Mouse (Mus musculus) testis, adult 2 months (tissue): ENCODE results near the gene Pcx.
A peak's percentile ranks its signal among the peaks of the same experiment; 100 is the strongest.

Experiments used
- CTCF ChIP-seq: fragments of 200-500 bp; IDR thresholded peaks from 2 replicates; pipeline ENCODE4 v1.5.1; 2012; ENCODE audit warnings: low read depth, mild to moderate bottlenecking, inconsistent platforms, low read length, moderate library complexity; ENCODE audit not compliant: control insufficient read depth, insufficient read depth, insufficient replicate concordance
- POLR2A ChIP-seq: fragments of 200-500 bp; IDR thresholded peaks from 2 replicates; pipeline ENCODE4 v1.6.1; 2012; ENCODE audit warnings: low read depth, mild to moderate bottlenecking, inconsistent platforms, low read length, moderate library complexity; ENCODE audit not compliant: control insufficient read depth

DNA sequence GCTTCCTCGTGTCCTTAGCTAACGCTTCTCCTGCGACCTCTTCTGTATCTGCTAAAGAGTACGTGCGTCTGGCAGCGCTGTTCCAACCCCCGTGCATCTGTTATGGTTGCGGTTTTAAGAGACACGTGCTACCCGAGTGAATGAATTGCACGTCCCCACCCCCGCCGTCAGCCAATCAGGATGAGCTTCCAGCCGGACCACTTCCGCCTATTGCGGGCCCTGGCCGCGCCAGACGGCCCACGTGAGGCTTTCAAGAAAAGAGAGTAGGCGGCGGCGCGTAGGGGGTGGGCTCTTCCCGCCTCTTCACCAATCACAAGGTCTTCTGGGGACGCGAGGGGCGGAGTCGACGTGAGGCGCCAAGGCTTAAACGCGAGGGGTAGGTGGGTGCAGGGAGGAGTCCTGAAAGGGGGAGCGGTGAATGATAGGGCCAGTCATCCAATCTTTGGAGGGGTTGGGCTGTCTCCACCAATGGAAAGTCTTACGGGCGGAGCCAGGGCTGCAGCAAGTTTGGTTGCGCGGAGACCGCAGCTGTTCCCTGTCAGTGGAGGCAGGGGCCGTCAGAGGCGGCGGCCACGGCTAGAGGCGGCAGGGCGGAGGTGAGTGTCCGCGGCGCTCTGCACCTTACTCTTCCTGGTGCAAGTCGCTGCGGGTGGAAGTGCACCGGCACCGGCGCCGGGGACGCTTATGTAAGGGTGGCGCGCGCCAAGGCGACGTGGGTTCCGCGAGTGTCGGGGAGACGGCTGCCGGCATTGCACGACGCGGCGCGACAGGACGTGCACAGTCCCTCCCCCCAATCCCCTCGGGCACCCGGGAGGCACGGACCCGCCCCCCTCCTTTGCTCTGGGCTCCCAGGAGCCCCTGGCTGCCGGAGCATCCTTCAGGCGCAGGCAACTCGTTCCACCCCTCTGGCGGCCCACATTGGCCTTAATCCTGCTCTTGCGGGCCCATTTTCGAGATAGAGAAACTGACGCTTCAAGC, at the start of gene Pcx:
- TF ChIP-seq POLR2A: peak; percentile 78
- no peak for TF ChIP-seq CTCF
